Mouse (Mus musculus) neural tube, embryonic 14.5 days (tissue): ENCODE results near the gene Bsg. TPM values are rescaled to one million over a fixed set of nuclear protein-coding genes. Genes with fewer than 3 reads are reported as not detected.

Experiments
- ATAC-seq: fragments of 200-750 bp; cut with Nextera tagmentation; 2 replicates; pipeline ENCODE4 v1.8.0; 2017; ENCODE audit warnings: low read depth, mild to moderate bottlenecking, moderate TSS enrichment, moderate library complexity
- H3K27ac ChIP-seq: fragments of 300-500 bp; sonication (generic); 2 replicates; pipeline ENCODE4 v1.5.1; 2014; ENCODE audit warnings: low read depth, mild to moderate bottlenecking, control low read depth, low read length, moderate library complexity, mixed read lengths
- H3K27me3 ChIP-seq: fragments of 300-500 bp; sonication (generic); 2 replicates; pipeline ENCODE4 v1.6.1; 2014; ENCODE audit warnings: low read length; ENCODE audit not compliant: control insufficient read depth, insufficient read depth
- H3K36me3 ChIP-seq: fragments of 300-500 bp; sonication (generic); 2 replicates; pipeline ENCODE4 v1.6.1; 2014; ENCODE audit warnings: low read length, mixed read lengths; ENCODE audit not compliant: control insufficient read depth, insufficient read depth
- H3K4me1 ChIP-seq: fragments of 300-500 bp; sonication (generic); 2 replicates; pipeline ENCODE4 v1.6.1; 2014; ENCODE audit warnings: low read length; ENCODE audit not compliant: control insufficient read depth, insufficient read depth
- H3K4me2 ChIP-seq: fragments of 300-500 bp; sonication (generic); 2 replicates; pipeline ENCODE4 v1.6.1; 2014; ENCODE audit warnings: mild to moderate bottlenecking, low read depth, low read length, control low read depth
- H3K4me3 ChIP-seq: fragments of 300-500 bp; sonication (generic); 2 replicates; pipeline ENCODE4 v1.5.1; 2014; ENCODE audit warnings: low read depth, low read length, control low read depth, mixed read lengths
- H3K9ac ChIP-seq: fragments of 300-500 bp; sonication (generic); replicated peaks from 2 replicates; pipeline ENCODE4 v1.6.1; 2014; ENCODE audit warnings: low read depth, mild to moderate bottlenecking, control low read depth, low read length, mixed read lengths
- H3K9me3 ChIP-seq: fragments of 300-500 bp; sonication (generic); 2 replicates; pipeline ENCODE4 v1.6.1; 2016; ENCODE audit warnings: low read length; ENCODE audit not compliant: control insufficient read depth
- whole genome bisulfite sequencing: fragments of 180-500 bp; shearing (Covaris S2); extraction: QIAGEN DNeasy Blood & Tissue Kit; methylation state at CpG from one replicate; pipeline ENCODE4 v1.1.7; 2014; 5-methylcytosine and 5-hydroxymethylcytosine counted together
- polyA plus RNA-seq: library from polyadenylated mRNA; unstranded; fragments of >200 nt; fragmentation: Nextera tagmentation; extraction: Ambion mirVana; gene quantifications from 2 replicates; pipeline ENCODE4 v1.2.1, GENCODE M21; 2014

Gene Bsg
- polyA plus RNA-seq, 1 experiment from 2014 or later: 802 TPM

- Histone ChIP-seq H3K27me3 (no peaks in the 10 kb centered on the region), H3K9me3 (peaks cover 10% of the 10 kb centered on the region), H3K4me1 (0 out of 2 replicates have a peak, but pooled peaks cover 9% of the 10 kb centered on the region), H3K4me3 (no peak overlapping the region), H3K27ac (no peak overlapping the region), H3K9ac (no peak overlapping the region), H3K36me3 (peaks cover 48% of the 10 kb centered on the region), H3K4me2 (no peak overlapping the region)
- 97% methylated on average over 15 of the region's 15 CpGs for WGBS
- ATAC-seq: no peak
Observed at GRCm38 (mm10) chr10:79743650-79744365, 39.5 kb downstream of the Bsg start.

- H3K4me3 ChIP-seq: peak overlapping the region; percentile 62; the same call in 1 of the 2 replicates
Observed at GRCm38 (mm10) chr10:79745411-79745810, 41.1 kb downstream of the Bsg start.

GRCm38 (mm10) chr10:79745898-79746773 is 41.8 kb downstream of the Bsg start, which contains the start of gene Polrmt:
TSS of gene Polrmt (minus strand) at chr10:79746581.
- Histone ChIP-seq H3K27ac (no peak within 1 kb of the TSS), H3K4me1 (0 out of 2 replicates have a peak, but pooled peaks cover 9% of the 10 kb centered on the region), H3K4me2 (peak within 1 kb of the TSS; percentile 75), H3K9me3 (no peaks in the 10 kb centered on the region), H3K27me3 (no peaks in the 10 kb centered on the region), H3K36me3 (peaks cover 24% of the 10 kb centered on the region), H3K9ac (peak within 1 kb of the TSS; percentile 51), H3K4me3 (peak within 1 kb of the TSS; percentile 62)
- ATAC-seq: peak; percentile 95
- WGBS: 3% methylated on average over 38 of the region's 38 CpGs

More at GRCm38 (mm10) chr10:79745411-79745810, 41.1 kb downstream of the Bsg start:
- no peak overlapping the region for H3K27ac ChIP-seq
- peak overlapping the region; percentile 75 for H3K4me2 ChIP-seq
- H3K9me3 ChIP-seq: no peaks in the 10 kb centered on the region
- 0 out of 2 replicates have a peak, but pooled peaks cover 9% of the 10 kb centered on the region for H3K4me1 ChIP-seq
- no peaks in the 10 kb centered on the region for H3K27me3 ChIP-seq
- no peak for ATAC-seq
- WGBS: 88% methylated on average over 3 of the region's 3 CpGs
- H3K9ac ChIP-seq: no peak overlapping the region
- peaks cover 32% of the 10 kb centered on the region for H3K36me3 ChIP-seq

- H3K9ac ChIP-seq: 0 out of 2 replicates have a peak overlapping the region, but pooled peaks have one; percentile 21
- 0 out of 2 replicates have a peak, but pooled peaks cover 9% of the 10 kb centered on the region for H3K4me1 ChIP-seq
- H3K36me3 ChIP-seq: peaks cover 18% of the 10 kb centered on the region
- no peak overlapping the region for H3K27ac ChIP-seq
- 23% methylated on average over 6 of the region's 6 CpGs for WGBS
- no peaks in the 10 kb centered on the region for H3K9me3 ChIP-seq
- peak overlapping the region; percentile 75 for H3K4me2 ChIP-seq
- H3K4me3 ChIP-seq: peak overlapping the region; percentile 62
- no peaks in the 10 kb centered on the region for H3K27me3 ChIP-seq
- peak; percentile 61 for ATAC-seq
Observed at GRCm38 (mm10) chr10:79746774-79747151, 42.5 kb downstream of the Bsg start.

- Histone ChIP-seq H3K9ac (no peak overlapping the region), H3K27ac (no peak overlapping the region), H3K9me3 (no peaks in the 10 kb centered on the region), H3K4me1 (0 out of 2 replicates have a peak, but pooled peaks cover 9% of the 10 kb centered on the region), H3K4me2 (no peak overlapping the region), H3K27me3 (no peaks in the 10 kb centered on the region), H3K4me3 (no peak overlapping the region), H3K36me3 (peaks cover 5% of the 10 kb centered on the region; the same call in 1 of the 2 replicates)
- no peak for ATAC-seq
- 73% methylated on average over 6 of the region's 6 CpGs for WGBS
Observed at GRCm38 (mm10) chr10:79748496-79748895, 44.2 kb downstream of the Bsg start.

- H3K27me3 ChIP-seq: no peaks in the 10 kb centered on the region
- H3K9ac ChIP-seq: peak within 1 kb of the TSS; percentile 41; the same call in 1 of the 2 replicates
- peak within 1 kb of the TSS; percentile 28 for H3K4me3 ChIP-seq
- H3K4me1 ChIP-seq: no peaks in the 10 kb centered on the region
- H3K4me2 ChIP-seq: peak within 1 kb of the TSS; percentile 58
- no peak within 1 kb of the TSS for H3K27ac ChIP-seq
- H3K9me3 ChIP-seq: no peaks in the 10 kb centered on the region
- ATAC-seq: peak; percentile 83
- 1% methylated on average over 36 of the region's 36 CpGs for WGBS
- peaks cover 25% of the 10 kb centered on the region for H3K36me3 ChIP-seq
Observed at GRCm38 (mm10) chr10:79754856-79755516, 50.7 kb downstream of the Bsg start, which contains the start of gene Fgf22. TSS of gene Fgf22 (plus strand) at chr10:79755076.

GRCm38 (mm10) chr10:79755854-79756253 is 51.6 kb downstream of the Bsg start:
- Histone ChIP-seq H3K4me1 (no peaks in the 10 kb centered on the region), H3K36me3 (peaks cover 26% of the 10 kb centered on the region), H3K27ac (no peak overlapping the region), H3K9ac (no peak overlapping the region), H3K9me3 (no peaks in the 10 kb centered on the region), H3K4me2 (no peak overlapping the region), H3K27me3 (no peaks in the 10 kb centered on the region), H3K4me3 (peak overlapping the region; percentile 28; the same call in 1 of the 2 replicates)
- no peak for ATAC-seq
- 78% methylated on average over 3 of the region's 3 CpGs for WGBS

GRCm38 (mm10) chr10:79756660-79757059 is 52.4 kb downstream of the Bsg start:
- Histone ChIP-seq H3K4me2 (no peak overlapping the region), H3K9ac (no peak overlapping the region), H3K36me3 (peaks cover 35% of the 10 kb centered on the region), H3K9me3 (no peaks in the 10 kb centered on the region), H3K27ac (no peak overlapping the region), H3K27me3 (no peaks in the 10 kb centered on the region), H3K4me1 (no peaks in the 10 kb centered on the region), H3K4me3 (no peak overlapping the region)
- WGBS: 89% methylated on average over 24 of the region's 24 CpGs
- ATAC-seq: no peak
